Mouse (Mus musculus): ENCODE measurements around the gene Gm10959. TPM values are rescaled to one million over a fixed set of nuclear protein-coding genes. Genes with fewer than 3 reads are reported as not detected.

Gm10959 gene
- polyA plus RNA-seq, 1 experiment from 2014 or later: not detected

DNA sequence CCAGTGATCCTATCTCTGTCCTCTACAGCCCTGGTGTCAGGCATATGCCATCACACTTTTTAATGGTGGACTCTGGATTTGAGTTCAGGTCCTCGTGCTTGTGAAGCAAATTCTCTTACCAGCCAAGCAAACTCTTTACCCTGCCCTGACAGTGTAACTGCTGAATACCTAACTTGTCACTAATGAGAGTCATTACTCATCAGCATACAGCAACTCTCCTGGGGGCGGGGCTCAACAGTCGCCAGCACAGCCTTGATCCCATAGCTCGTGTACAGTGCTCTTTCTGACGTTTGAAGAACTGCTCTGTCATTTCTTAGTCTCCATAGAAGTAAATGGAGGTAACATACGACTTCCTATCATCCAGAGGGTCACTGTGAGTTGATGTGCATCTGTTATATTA is 20.9 kb downstream of the Gm10959 start:
- TF ChIP-seq CTCF (IDR thresholded peaks at IDR 0.05): no peak

GRCm38 (mm10) chr3:122895189-122895731 is 23.9 kb downstream of the Gm10959 start:
- ChIA-PET POLR2A (no interaction called here), CTCF (interaction anchor here (0.7 to 0.9 kb wide), 2 partner anchors 9 to 49 kb away, joined by 3 to 4 read pairs; no protein-coding TSS in a partner anchor)
- H3K27me3 ChIP-seq: no peaks in the 10 kb centered on the region
- in situ Hi-C loops (cut with MboI; ENCODE audit: low pct_unique_long_range_greater_than_20kb): no loop called here
- ATAC-seq: no peak
- no peak for DNase-seq (ENCODE audit: low read depth, low spot score)
- no peak for TF ChIP-seq CTCF (IDR thresholded peaks at IDR 0.05)

More for the DNA sequence above, 20.9 kb downstream of the Gm10959 start:
- ChIA-PET POLR2A (no interaction called here), CTCF (interaction anchor here (0.8 kb wide), 1 partner anchor 9 kb away, joined by 3 read pairs; no protein-coding TSS in a partner anchor)
- no peak for DNase-seq (ENCODE audit: low read depth, low spot score)
- no peak for ATAC-seq
- in situ Hi-C loops (cut with MboI; ENCODE audit: low pct_unique_long_range_greater_than_20kb): no loop called here
- H3K27me3 ChIP-seq: no peaks in the 10 kb centered on the region

GRCm38 (mm10) chr3:122894772-122895171 is 24.4 kb downstream of the Gm10959 start, which contains the start of gene Fabp2:
Fabp2 (plus strand) TSS chr3:122895072.
- CTCF ChIA-PET: interaction anchor here (0.9 kb wide), 1 partner anchor 9 kb away, joined by 4 read pairs; no protein-coding TSS in a partner anchor
- DNase-seq (ENCODE audit: low read depth, low spot score): no peak
- POLR2A ChIA-PET: no interaction called here
- no peak for TF ChIP-seq CTCF (IDR thresholded peaks at IDR 0.05)
- in situ Hi-C loops (cut with MboI; ENCODE audit: low pct_unique_long_range_greater_than_20kb): no loop called here
- ATAC-seq: no peak
- H3K27me3 ChIP-seq: no peaks in the 10 kb centered on the region

DNA sequence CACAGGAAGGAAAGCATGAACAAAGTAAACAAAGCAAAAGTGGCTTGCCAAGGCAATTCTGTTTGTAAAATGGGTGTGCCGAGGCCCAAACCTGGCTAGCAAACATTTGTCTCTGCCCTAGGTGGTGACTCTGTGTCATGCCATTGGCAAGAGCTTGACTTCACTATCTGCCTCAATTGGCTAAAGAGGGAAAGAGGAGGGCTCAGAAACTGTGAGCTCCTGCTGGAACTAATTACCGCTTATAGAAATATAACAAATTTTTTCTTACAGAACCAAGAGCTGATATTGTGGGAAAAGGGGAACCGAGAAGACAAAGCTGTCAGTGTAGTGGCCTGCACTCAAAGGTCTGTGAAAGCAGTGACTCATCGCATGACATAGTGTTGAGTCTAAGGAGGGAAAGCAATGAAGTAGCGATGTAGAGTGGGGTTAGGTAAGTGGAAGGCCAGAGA is 30.8 kb downstream of the Gm10959 start:
- POLR2A ChIA-PET: interaction anchor here (1.2 kb wide), 1 partner anchor 58 kb away, joined by 3 read pairs; no protein-coding TSS in a partner anchor
- CTCF ChIA-PET: interaction anchor here (0.7 to 2.0 kb wide), 6 partner anchors 8 to 32 kb away, joined by 3 to 5 read pairs (median 4); no protein-coding TSS in a partner anchor
- no peaks in the 10 kb centered on the region for H3K27me3 ChIP-seq
- in situ Hi-C loops (cut with MboI; ENCODE audit: low pct_unique_long_range_greater_than_20kb): no loop called here
- TF ChIP-seq CTCF (IDR thresholded peaks at IDR 0.05): no peak
- DNase-seq (ENCODE audit: low read depth, low spot score) (peak; percentile 20), ATAC-seq (peak; percentile 57)

GRCm38 (mm10) chr3:122887505-122888301 is 31.5 kb downstream of the Gm10959 start:
- in situ Hi-C loops (cut with MboI; ENCODE audit: low pct_unique_long_range_greater_than_20kb): no loop called here
- no peak for TF ChIP-seq CTCF (IDR thresholded peaks at IDR 0.05)
- CTCF ChIA-PET: interaction anchor here (0.7 to 3.5 kb wide), 8 partner anchors 9 to 32 kb away, joined by 3 to 13 read pairs (median 4); no protein-coding TSS in a partner anchor
- no peak for DNase-seq (ENCODE audit: low read depth, low spot score)
- ATAC-seq: no peak
- POLR2A ChIA-PET: interaction anchor here (1.2 kb wide), 1 partner anchor 58 kb away, joined by 3 read pairs; no protein-coding TSS in a partner anchor
- no peaks in the 10 kb centered on the region for H3K27me3 ChIP-seq

DNA sequence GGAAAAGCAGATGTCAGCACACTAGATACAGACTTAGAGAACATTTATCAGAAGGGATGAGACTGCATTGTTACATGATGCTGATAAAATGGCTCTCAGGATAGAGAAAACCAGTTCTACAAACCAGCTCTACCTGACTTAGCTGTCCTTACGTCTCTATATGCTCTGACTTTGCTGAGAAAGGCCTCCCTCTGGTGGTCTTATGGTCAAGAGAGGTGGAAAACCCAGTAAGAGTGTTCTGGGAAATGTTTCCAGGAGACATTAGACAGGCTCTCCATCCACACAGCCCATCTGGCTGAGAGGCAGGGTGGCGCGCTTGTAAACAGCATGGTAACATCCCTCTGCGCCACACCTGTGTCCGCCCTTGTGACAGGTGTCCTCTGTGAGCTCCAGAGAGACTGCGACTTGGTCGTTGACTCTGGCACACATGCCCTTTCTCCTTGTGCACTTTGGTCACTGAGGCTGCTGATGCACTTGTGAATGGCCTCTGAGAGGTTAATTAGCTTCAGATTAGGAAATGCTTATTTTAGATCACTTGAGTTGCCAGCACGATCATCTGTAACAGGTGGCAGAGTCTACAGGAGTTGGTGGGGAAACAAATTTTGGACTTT is 40.4 kb downstream of the Gm10959 start:
- no peak for TF ChIP-seq CTCF (IDR thresholded peaks at IDR 0.05)
- POLR2A ChIA-PET: no interaction called here
- CTCF ChIA-PET: interaction anchor here (0.8 to 1.5 kb wide), 3 partner anchors 9 to 25 kb away, joined by 3 to 5 read pairs (median 4); no protein-coding TSS in a partner anchor
- DNase-seq (ENCODE audit: low read depth, low spot score): no peak
- H3K27me3 ChIP-seq: no peaks in the 10 kb centered on the region
- ATAC-seq: no peak
- in situ Hi-C loops (cut with MboI; ENCODE audit: low pct_unique_long_range_greater_than_20kb): no loop called here

DNA sequence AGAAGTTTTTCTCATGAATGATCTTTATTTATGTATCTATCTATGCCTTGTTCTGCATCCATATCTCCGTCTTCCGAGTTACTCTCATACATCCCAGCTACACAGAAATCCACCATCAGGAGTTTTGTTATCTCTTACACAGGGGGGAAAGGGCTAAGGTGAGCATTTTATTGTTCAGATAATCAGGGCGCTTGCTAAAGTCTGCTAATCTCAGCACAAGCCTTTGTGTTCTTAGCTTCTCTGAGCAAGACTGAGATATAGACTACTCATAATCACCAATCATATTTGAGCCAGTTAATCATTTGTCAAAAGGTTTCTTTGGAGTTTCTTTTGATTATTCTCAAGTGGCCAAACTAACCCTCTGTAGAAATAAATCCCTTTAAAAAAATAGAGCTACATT is 41.6 kb downstream of the Gm10959 start:
- in situ Hi-C loops (cut with MboI; ENCODE audit: low pct_unique_long_range_greater_than_20kb): no loop called here
- DNase-seq (ENCODE audit: low read depth, low spot score) (no peak), ATAC-seq (no peak)
- ChIA-PET CTCF (interaction anchor here (0.9 to 1.5 kb wide), 4 partner anchors 10 to 238 kb away, joined by 3 to 5 read pairs (median 4); no protein-coding TSS in a partner anchor), POLR2A (no interaction called here)
- no peaks in the 10 kb centered on the region for H3K27me3 ChIP-seq
- no peak for TF ChIP-seq CTCF (IDR thresholded peaks at IDR 0.05)

- no peak for TF ChIP-seq CTCF (IDR thresholded peaks at IDR 0.05)
Observed at GRCm38 (mm10) chr3:122876870-122877269, 42.3 kb downstream of the Gm10959 start.

DNA sequence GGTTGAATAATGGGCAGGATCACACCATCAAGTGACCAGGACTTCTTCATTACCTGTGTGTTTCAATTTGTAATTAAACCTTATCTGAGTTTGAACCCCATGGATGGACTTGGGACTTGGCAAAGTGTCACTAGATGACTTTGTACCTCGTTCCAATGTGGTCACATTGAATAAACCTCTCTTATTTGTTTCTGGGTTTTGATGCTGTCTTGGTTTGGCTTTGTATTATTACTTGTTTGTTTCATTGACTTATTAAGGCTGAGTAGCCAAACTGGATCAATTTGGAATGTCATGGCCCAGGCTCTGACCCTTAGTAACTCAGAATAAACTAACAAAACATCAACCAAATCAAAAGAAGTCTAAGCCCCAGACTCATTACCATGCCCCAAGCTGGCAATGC is 47.6 kb downstream of the Gm10959 start:
- no peak for TF ChIP-seq CTCF (IDR thresholded peaks at IDR 0.05)
- H3K27me3 ChIP-seq: no peaks in the 10 kb centered on the region
- DNase-seq (ENCODE audit: low read depth, low spot score) (no peak), ATAC-seq (no peak)
- in situ Hi-C loops (cut with MboI; ENCODE audit: low pct_unique_long_range_greater_than_20kb): no loop called here
- ChIA-PET POLR2A (no interaction called here), CTCF (interaction anchor here (3.4 kb wide), 1 partner anchor 14 kb away, joined by 13 read pairs; no protein-coding TSS in a partner anchor)

More at GRCm38 (mm10) chr3:122876870-122877269, 42.3 kb downstream of the Gm10959 start:
- DNase-seq (ENCODE audit: low read depth, low spot score): no peak
- CTCF ChIA-PET: interaction anchor here (1.3 to 1.4 kb wide), 2 partner anchors 27 to 239 kb away, joined by 3 to 5 read pairs; no protein-coding TSS in a partner anchor
- no peaks in the 10 kb centered on the region for H3K27me3 ChIP-seq
- ATAC-seq: no peak
- in situ Hi-C loops (cut with MboI; ENCODE audit: low pct_unique_long_range_greater_than_20kb): no loop called here
- POLR2A ChIA-PET: interaction anchor here (1.2 kb wide), 1 partner anchor 17 kb away, joined by 3 read pairs; no protein-coding TSS in a partner anchor

- in situ Hi-C loops (cut with MboI; ENCODE audit: low pct_unique_long_range_greater_than_20kb): no loop called here
- ChIA-PET CTCF (interaction anchor here (0.7 to 1.2 kb wide), 2 partner anchors 9 to 51 kb away, joined by 3 read pairs; no protein-coding TSS in a partner anchor), POLR2A (no interaction called here)
- TF ChIP-seq CTCF (IDR thresholded peaks at IDR 0.05): no peak
- H3K27me3 ChIP-seq: no peaks in the 10 kb centered on the region
- ATAC-seq (no peak), DNase-seq (ENCODE audit: low read depth, low spot score) (no peak)
Observed at GRCm38 (mm10) chr3:122868270-122868669, 50.9 kb downstream of the Gm10959 start.
